Mouse (Mus musculus) forebrain, postnatal 0 days (tissue): ENCODE measurements around the gene Kcnk5. TPM values are rescaled to one million over a fixed set of nuclear protein-coding genes. Genes with fewer than 3 reads are reported as not detected.

ENCODE experiments used
- ATAC-seq: fragments of 200-750 bp; cut with Nextera tagmentation; 2 replicates; pipeline ENCODE4 v1.8.0; 2017; ENCODE audit warnings: mild to moderate bottlenecking, moderate library complexity
- DNase-seq: peaks from one replicate; pipeline ENCODE4 v3.0.0-alpha.2; 2015
- H3K27ac ChIP-seq: fragments of 300-500 bp; sonication (generic); 2 replicates; pipeline ENCODE4 v1.5.1; 2014; ENCODE audit warnings: low read depth, mild to moderate bottlenecking, antibody characterized with exemption, low read length, moderate library complexity, mixed read lengths
- H3K27me3 ChIP-seq: fragments of 300-500 bp; sonication (generic); 2 replicates; pipeline ENCODE4 v1.6.1; 2014; ENCODE audit warnings: mild to moderate bottlenecking, low read length, mixed read lengths; ENCODE audit not compliant: insufficient read depth
- H3K36me3 ChIP-seq: fragments of 300-500 bp; sonication (generic); 2 replicates; pipeline ENCODE4 v1.6.1; 2014; ENCODE audit warnings: mild to moderate bottlenecking, moderate library complexity; ENCODE audit not compliant: insufficient read depth
- H3K4me1 ChIP-seq: fragments of 300-500 bp; sonication (generic); 2 replicates; pipeline ENCODE4 v1.6.1; 2014; ENCODE audit warnings: antibody characterized with exemption; ENCODE audit not compliant: insufficient read depth
- H3K4me2 ChIP-seq: fragments of 300-500 bp; sonication (generic); 2 replicates; pipeline ENCODE4 v1.6.1; 2014; ENCODE audit warnings: low read depth, mild to moderate bottlenecking, moderate library complexity
- H3K4me3 ChIP-seq: fragments of 300-500 bp; sonication (generic); 2 replicates; pipeline ENCODE4 v1.5.1; 2014; ENCODE audit warnings: low read depth, low read length, mixed read lengths
- H3K9ac ChIP-seq: fragments of 300-500 bp; sonication (generic); 2 replicates; pipeline ENCODE4 v1.6.1; 2014; ENCODE audit warnings: mild to moderate bottlenecking
- H3K9me3 ChIP-seq: fragments of 300-500 bp; sonication (generic); 2 replicates; pipeline ENCODE4 v1.6.1; 2016; ENCODE audit warnings: low read length
- CTCF ChIP-seq: sonication (generic); IDR thresholded peaks from 2 replicates; pipeline ENCODE4 v1.5.1; 2016; ENCODE audit warnings: antibody characterized with exemption, control low read depth, low read depth
- WGBS: fragments of 180-500 bp; shearing (Covaris S2); extraction: QIAGEN DNeasy Blood & Tissue Kit; methylation state at CpG from one replicate; pipeline ENCODE4 v1.1.7; 2014; 5-methylcytosine and 5-hydroxymethylcytosine counted together
- polyA plus RNA-seq: library from polyadenylated mRNA; unstranded; fragments of >200 nt; fragmentation: Nextera tagmentation; extraction: Ambion mirVana; gene quantifications from 2 replicates; pipeline ENCODE4 v1.2.1, GENCODE M21; 2015
- total RNA-seq: library from RNA; depleted of rRNA; stranded (reverse); fragments of >200 nt; gene quantifications from 2 replicates; pipeline ENCODE4 v1.2.3, GENCODE M21; 2014

Kcnk5 gene
- total and polyA plus RNA-seq, 2 experiments from 2014 or later = 0.71 to 0.76 TPM

DNA sequence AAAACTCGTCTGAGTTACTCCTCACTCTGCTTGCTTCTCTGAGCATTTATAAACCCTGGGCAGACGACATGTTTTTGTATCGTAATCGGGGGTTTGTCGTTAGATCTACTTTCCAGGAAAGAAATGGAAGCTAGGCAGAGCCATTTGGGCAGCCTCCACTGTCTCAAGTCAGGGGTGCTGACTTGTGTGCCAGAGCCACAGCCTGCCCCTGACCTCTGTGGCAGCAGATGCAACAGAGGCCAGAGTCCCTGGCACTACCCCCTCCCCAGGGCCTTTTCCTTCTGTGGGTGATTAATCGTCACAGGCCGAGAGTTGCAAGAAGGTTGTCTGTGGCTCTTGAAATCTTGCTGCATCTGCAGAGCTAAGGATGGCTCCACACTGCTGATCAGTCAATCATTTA, 987 bp upstream of the Kcnk5 start:
- Histone ChIP-seq H3K4me3 (no peak overlapping the region), H3K4me1 (peaks cover 10% of the 10 kb centered on the region; the same call in 1 of the 2 replicates), H3K9ac (no peak overlapping the region), H3K9me3 (no peaks in the 10 kb centered on the region), H3K27me3 (no peaks in the 10 kb centered on the region), H3K4me2 (no peak overlapping the region), H3K36me3 (no peaks in the 10 kb centered on the region), H3K27ac (no peak overlapping the region)
- ATAC-seq (no peak), DNase-seq (no peak)
- no peak for TF ChIP-seq CTCF
- 78% methylated on average over 7 of the region's 7 CpGs for WGBS

DNA sequence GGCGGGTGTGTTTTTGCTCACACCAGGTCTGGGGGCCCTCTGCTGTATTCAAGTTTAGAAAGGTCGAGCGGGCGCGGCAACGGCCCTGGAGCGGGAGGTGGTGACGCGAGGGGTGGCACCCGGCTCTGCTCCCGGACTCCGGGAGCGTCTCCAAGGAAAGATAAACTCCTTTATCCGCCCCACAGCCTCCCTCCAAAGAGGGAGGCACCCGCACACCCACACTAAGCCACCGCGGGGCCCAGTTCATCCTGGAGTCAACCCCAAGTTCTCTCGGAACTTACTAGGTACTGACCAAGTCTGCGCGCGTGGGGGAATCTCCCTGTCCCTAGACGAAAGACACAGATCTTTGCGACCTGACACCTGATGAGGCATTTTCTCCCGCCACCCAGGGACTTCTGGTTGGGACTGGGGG, 852 bp downstream of the Kcnk5 start:
- Histone ChIP-seq H3K4me1 (peaks cover 10% of the 10 kb centered on the region; the same call in 1 of the 2 replicates), H3K27me3 (no peaks in the 10 kb centered on the region), H3K27ac (no peak overlapping the region), H3K9ac (peak overlapping the region; percentile 40; the same call in 1 of the 2 replicates), H3K9me3 (no peaks in the 10 kb centered on the region), H3K4me3 (peak overlapping the region; percentile 66), H3K36me3 (no peaks in the 10 kb centered on the region), H3K4me2 (peak overlapping the region; percentile 92)
- ATAC-seq = no peak
- no peak for TF ChIP-seq CTCF
- DNase-seq = no peak
- WGBS = under 1% methylated on average over 23 of the region's 24 CpGs

DNA sequence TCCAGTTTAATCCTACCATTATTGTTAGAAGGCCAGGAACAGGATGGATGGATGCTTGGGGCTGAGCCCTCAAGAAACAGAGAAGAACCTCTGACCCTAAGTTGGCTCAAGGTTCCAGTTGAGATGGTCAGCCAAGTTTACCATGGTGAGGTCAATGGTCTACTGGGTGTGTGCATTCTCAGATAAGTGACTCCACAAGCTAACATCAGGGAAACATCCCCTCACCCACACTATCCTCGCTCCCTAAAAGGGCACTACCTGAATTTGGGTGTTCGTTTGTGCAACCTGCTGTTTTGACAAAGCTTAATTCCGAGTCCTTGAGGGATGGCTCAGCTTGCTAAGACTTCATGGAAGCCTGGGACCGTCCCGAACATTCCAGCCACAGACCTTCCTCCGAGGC, 1.3 kb downstream of the Kcnk5 start:
- no peak for TF ChIP-seq CTCF
- no peaks in the 10 kb centered on the region for H3K27me3 ChIP-seq
- no peak for DNase-seq
- no peaks in the 10 kb centered on the region for H3K36me3 ChIP-seq
- no peak overlapping the region for H3K9ac ChIP-seq
- H3K27ac ChIP-seq = no peak overlapping the region
- no peaks in the 10 kb centered on the region for H3K9me3 ChIP-seq
- ATAC-seq = no peak
- 5% methylated on average over 6 of the region's 6 CpGs for WGBS
- H3K4me3 ChIP-seq = peak overlapping the region; percentile 66
- peaks cover 10% of the 10 kb centered on the region; the same call in 1 of the 2 replicates for H3K4me1 ChIP-seq
- H3K4me2 ChIP-seq = peak overlapping the region; percentile 92

DNA sequence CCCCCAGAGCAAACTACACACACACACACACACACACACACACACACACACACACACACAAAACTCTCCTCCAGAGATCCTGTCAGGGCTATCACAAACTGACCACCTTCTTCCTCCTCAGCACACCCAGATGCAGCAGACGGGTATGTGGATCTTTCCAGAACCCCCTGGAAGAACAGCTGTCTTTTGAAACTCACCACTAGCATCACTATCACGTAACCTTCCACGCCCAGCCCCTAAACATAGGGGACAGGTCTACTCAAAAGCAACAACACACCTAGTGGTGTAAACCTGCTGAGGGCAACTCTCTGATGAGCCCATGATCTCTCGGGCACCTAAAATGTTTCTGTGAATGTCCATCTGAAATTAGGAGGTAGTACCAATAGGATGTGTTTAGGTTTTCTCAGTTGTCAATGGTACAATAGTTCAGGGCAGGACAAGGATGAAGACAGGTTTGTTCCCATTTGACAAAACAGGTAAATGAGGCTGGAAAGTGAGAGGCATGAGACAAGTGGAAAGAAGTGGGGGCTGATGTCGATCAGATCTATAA, 1.8 kb downstream of the Kcnk5 start:
- TF ChIP-seq CTCF = no peak
- no peak overlapping the region for H3K4me3 ChIP-seq
- no peak overlapping the region for H3K4me2 ChIP-seq
- DNase-seq = no peak
- H3K4me1 ChIP-seq = peaks cover 10% of the 10 kb centered on the region; the same call in 1 of the 2 replicates
- 56% methylated on average over 5 of the region's 5 CpGs for WGBS
- H3K9me3 ChIP-seq = no peaks in the 10 kb centered on the region
- H3K27ac ChIP-seq = no peak overlapping the region
- H3K27me3 ChIP-seq = no peaks in the 10 kb centered on the region
- H3K36me3 ChIP-seq = no peaks in the 10 kb centered on the region
- ATAC-seq = no peak
- no peak overlapping the region for H3K9ac ChIP-seq

DNA sequence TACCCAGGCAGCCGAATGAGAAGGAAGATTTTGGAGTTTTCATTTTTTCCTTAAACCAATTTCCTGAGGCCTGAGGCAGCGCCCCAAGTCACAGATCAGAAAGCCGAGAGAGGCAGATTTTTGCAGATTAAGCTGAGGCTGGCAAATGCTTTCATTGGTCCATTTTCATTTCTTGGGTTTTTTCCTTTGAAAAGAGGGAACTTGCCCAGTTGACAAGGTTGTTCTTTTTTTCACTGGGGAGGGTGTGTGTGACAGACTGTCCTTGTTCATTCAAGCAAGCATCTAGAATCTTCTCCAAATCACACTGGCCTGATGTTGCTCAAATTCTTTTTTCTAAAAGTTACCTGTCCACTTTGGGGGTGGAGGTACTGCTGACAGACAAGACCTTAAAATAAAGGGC, 2.5 kb downstream of the Kcnk5 start:
- H3K27ac ChIP-seq = no peak overlapping the region
- peaks cover 10% of the 10 kb centered on the region; the same call in 1 of the 2 replicates for H3K4me1 ChIP-seq
- no peaks in the 10 kb centered on the region for H3K36me3 ChIP-seq
- no peaks in the 10 kb centered on the region for H3K27me3 ChIP-seq
- no peak overlapping the region for H3K4me3 ChIP-seq
- WGBS = 33% methylated on average over 3 of the region's 3 CpGs
- no peaks in the 10 kb centered on the region for H3K9me3 ChIP-seq
- H3K9ac ChIP-seq = no peak overlapping the region
- no peak for DNase-seq
- H3K4me2 ChIP-seq = no peak overlapping the region
- no peak for TF ChIP-seq CTCF
- ATAC-seq = no peak

DNA sequence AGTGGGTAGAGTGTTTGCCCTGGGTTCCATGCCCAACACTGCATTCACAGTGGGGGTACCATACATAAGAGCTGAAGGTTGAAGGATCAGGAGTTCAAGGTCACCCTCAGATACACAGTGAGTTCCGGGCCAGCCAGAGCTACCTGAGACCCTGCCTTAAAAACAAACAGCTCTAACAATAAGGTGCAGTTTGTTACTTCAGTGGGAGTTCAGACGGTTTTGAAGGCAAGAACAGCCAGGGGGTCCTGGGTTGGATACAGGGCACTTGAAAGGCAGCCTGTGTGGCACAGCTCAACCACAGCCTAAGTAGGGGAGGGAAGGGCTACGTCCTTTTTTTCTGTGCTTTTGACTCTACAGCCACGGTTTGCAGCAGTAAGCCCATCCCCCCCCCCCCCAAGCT, 3.0 kb downstream of the Kcnk5 start:
- no peak for TF ChIP-seq CTCF
- 14% methylated on average over 4 of the region's 4 CpGs for WGBS
- Histone ChIP-seq H3K27ac (no peak overlapping the region), H3K36me3 (no peaks in the 10 kb centered on the region), H3K4me1 (peaks cover 10% of the 10 kb centered on the region; the same call in 1 of the 2 replicates), H3K9me3 (no peaks in the 10 kb centered on the region), H3K4me3 (no peak overlapping the region), H3K27me3 (no peaks in the 10 kb centered on the region), H3K4me2 (no peak overlapping the region), H3K9ac (no peak overlapping the region)
- ATAC-seq = no peak
- no peak for DNase-seq

DNA sequence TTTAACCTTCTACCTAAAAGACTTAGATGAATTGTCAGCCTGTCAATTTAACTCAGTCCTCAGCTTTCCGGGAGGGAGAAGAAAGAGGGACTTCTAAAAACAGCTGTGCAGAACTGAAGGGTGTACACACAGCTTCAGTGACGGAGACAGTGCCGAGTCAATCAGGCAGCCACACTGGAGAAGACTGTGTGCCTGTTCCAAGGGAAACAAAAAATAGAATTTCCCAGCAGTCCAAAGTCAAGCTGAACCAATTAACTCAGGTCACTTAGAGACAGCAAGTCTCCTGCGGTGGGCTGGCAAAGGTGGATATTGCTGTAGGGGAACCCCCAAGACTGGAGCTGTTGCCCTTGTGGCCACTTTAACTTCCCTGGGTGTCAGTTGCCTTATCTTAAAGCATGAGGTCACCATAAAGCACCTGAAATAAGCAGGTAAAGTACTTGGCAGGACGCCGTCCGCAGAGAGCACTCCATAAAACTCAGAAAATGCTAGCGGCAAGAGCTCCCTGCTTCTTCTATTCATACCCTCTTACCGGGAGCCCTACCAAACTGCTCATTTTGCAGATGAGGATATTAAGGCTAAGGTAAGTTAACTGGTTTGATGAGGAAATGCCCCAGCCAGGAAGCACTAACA, 4.0 kb downstream of the Kcnk5 start:
- ATAC-seq (no peak), DNase-seq (no peak)
- peaks cover 10% of the 10 kb centered on the region; the same call in 1 of the 2 replicates for H3K4me1 ChIP-seq
- no peak for TF ChIP-seq CTCF
- no peaks in the 10 kb centered on the region for H3K27me3 ChIP-seq
- no peaks in the 10 kb centered on the region for H3K9me3 ChIP-seq
- no peak overlapping the region for H3K4me3 ChIP-seq
- no peak overlapping the region for H3K9ac ChIP-seq
- 53% methylated on average over 9 of the region's 9 CpGs for WGBS
- no peak overlapping the region for H3K27ac ChIP-seq
- H3K4me2 ChIP-seq = no peak overlapping the region
- no peaks in the 10 kb centered on the region for H3K36me3 ChIP-seq
